Mouse (Mus musculus): Measurements from ENCODE around the gene Xylt2. TPM values are rescaled to one million over a fixed set of nuclear protein-coding genes. Genes with fewer than 3 reads are reported as not detected.

Xylt2 gene
- polyA plus RNA-seq, 1 experiment from 2014 or later, result 25.5 TPM

Other genes with a start within 250 kb of the Xylt2 start
- gene Cacna1g, start 203.3 kb downstream of the Xylt2 start, polyA plus RNA-seq (2015; fragmentation: Nextera tagmentation; extraction: Ambion mirVana), result 38.2 and 41.8 TPM in 2 replicates
- 0.25 and 0.99 TPM in 2 replicates for gene Spata20, start 191.3 kb downstream of the Xylt2 start, polyA plus RNA-seq (2015; fragmentation: Nextera tagmentation; extraction: Ambion mirVana)
- 4.2 and 4.9 TPM in 2 replicates for gene Epn3, start 177.5 kb downstream of the Xylt2 start, polyA plus RNA-seq (2015; fragmentation: Nextera tagmentation; extraction: Ambion mirVana)
- gene Mycbpap, start 155.8 kb downstream of the Xylt2 start, polyA plus RNA-seq (2015; fragmentation: Nextera tagmentation; extraction: Ambion mirVana), result 1.4 and 3.6 TPM in 2 replicates
- 4.0 and 4.6 TPM in 2 replicates for gene Rsad1, start 128.3 kb downstream of the Xylt2 start, polyA plus RNA-seq (2015; fragmentation: Nextera tagmentation; extraction: Ambion mirVana)
- gene Chad, start 112.5 kb downstream of the Xylt2 start, polyA plus RNA-seq (2015; fragmentation: Nextera tagmentation; extraction: Ambion mirVana), result 7.1 and 8.4 TPM in 2 replicates
- gene Acsf2, start 75.6 kb downstream of the Xylt2 start, polyA plus RNA-seq (2015; fragmentation: Nextera tagmentation; extraction: Ambion mirVana), result 7.1 and 8.3 TPM in 2 replicates
- 205 and 211 TPM in 2 replicates for gene Lrrc59, start 47.7 kb downstream of the Xylt2 start, polyA plus RNA-seq (2015; fragmentation: Nextera tagmentation; extraction: Ambion mirVana)
- gene Mrpl27, start 23.7 kb downstream of the Xylt2 start, polyA plus RNA-seq (2015; fragmentation: Nextera tagmentation; extraction: Ambion mirVana), result 144 and 153 TPM in 2 replicates
- gene Eme1, start 23.6 kb downstream of the Xylt2 start, polyA plus RNA-seq (2015; fragmentation: Nextera tagmentation; extraction: Ambion mirVana), result 23.5 and 26.4 TPM in 2 replicates
- gene Gm11541, start 27.0 kb upstream of the Xylt2 start, polyA plus RNA-seq (2015; fragmentation: Nextera tagmentation; extraction: Ambion mirVana), result 1.2 and 1.4 TPM in 2 replicates
- 0.52 TPM in 1 of 2 replicates, not detected in the other for gene Cdc34b, start 64.3 kb upstream of the Xylt2 start, polyA plus RNA-seq (2015; fragmentation: Nextera tagmentation; extraction: Ambion mirVana)
- not detected in 2 replicates for gene Tmem92, start 105.2 kb upstream of the Xylt2 start, polyA plus RNA-seq (2015; fragmentation: Nextera tagmentation; extraction: Ambion mirVana)